Mouse (Mus musculus): ENCODE measurements around the gene Dner. TPM values are rescaled to one million over a fixed set of nuclear protein-coding genes. Genes with fewer than 3 reads are reported as not detected.

Dner gene
- polyA plus RNA-seq, 1 experiment, result 140 TPM

GRCm38 (mm10) chr1:84549367-84550064 is 146.5 kb downstream of the Dner start:
- DNase-seq (ENCODE audit: extremely low spot score in 1 of 2, low spot score in 1 of 2), result no peak

GRCm38 (mm10) chr1:84536069-84536468 is 160.0 kb downstream of the Dner start:
- DNase-seq (ENCODE audit: extremely low spot score in 1 of 2, low spot score in 1 of 2), result no peak

- no peak for DNase-seq (ENCODE audit: extremely low spot score in 1 of 2, low spot score in 1 of 2)
Observed at GRCm38 (mm10) chr1:84525514-84525913, 170.5 kb downstream of the Dner start.

- DNase-seq (ENCODE audit: extremely low spot score in 1 of 2, low spot score in 1 of 2), result no peak
Observed at GRCm38 (mm10) chr1:84524413-84524812, 171.6 kb downstream of the Dner start.

- DNase-seq (ENCODE audit: extremely low spot score in 1 of 2, low spot score in 1 of 2), result peak in 1 of 2 experiments; percentile 65
Observed at GRCm38 (mm10) chr1:84522963-84523280, 173.1 kb downstream of the Dner start.

- DNase-seq (ENCODE audit: extremely low spot score in 1 of 2, low spot score in 1 of 2), result no peak
Observed at GRCm38 (mm10) chr1:84522256-84522962, 173.6 kb downstream of the Dner start.

- no peak for DNase-seq (ENCODE audit: extremely low spot score in 1 of 2, low spot score in 1 of 2)
Observed at GRCm38 (mm10) chr1:84518347-84518746, 177.7 kb downstream of the Dner start.

- DNase-seq (ENCODE audit: extremely low spot score in 1 of 2, low spot score in 1 of 2), result no peak
Observed at GRCm38 (mm10) chr1:84513201-84513600, 182.8 kb downstream of the Dner start.

GRCm38 (mm10) chr1:84508510-84508909 is 187.5 kb downstream of the Dner start:
- DNase-seq (ENCODE audit: extremely low spot score in 1 of 2, low spot score in 1 of 2), result no peak

- no peak for DNase-seq (ENCODE audit: extremely low spot score in 1 of 2, low spot score in 1 of 2)
Observed at GRCm38 (mm10) chr1:84507568-84507967, 188.5 kb downstream of the Dner start.

- DNase-seq (ENCODE audit: extremely low spot score in 1 of 2, low spot score in 1 of 2), result peak in 1 of 2 experiments; percentile 54
Observed at GRCm38 (mm10) chr1:84506984-84507546, 189.0 kb downstream of the Dner start.

GRCm38 (mm10) chr1:84500673-84501072 is 195.3 kb downstream of the Dner start:
- DNase-seq (ENCODE audit: extremely low spot score in 1 of 2, low spot score in 1 of 2), result no peak

GRCm38 (mm10) chr1:84491732-84492131 is 204.3 kb downstream of the Dner start:
- no peak for DNase-seq (ENCODE audit: extremely low spot score in 1 of 2, low spot score in 1 of 2)

- no peak for DNase-seq (ENCODE audit: extremely low spot score in 1 of 2, low spot score in 1 of 2)
Observed at GRCm38 (mm10) chr1:84488546-84488945, 207.5 kb downstream of the Dner start.

GRCm38 (mm10) chr1:84485066-84485465 is 211.0 kb downstream of the Dner start:
- DNase-seq (ENCODE audit: extremely low spot score in 1 of 2, low spot score in 1 of 2), result no peak

GRCm38 (mm10) chr1:84484577-84484976 is 211.4 kb downstream of the Dner start:
- DNase-seq (ENCODE audit: extremely low spot score in 1 of 2, low spot score in 1 of 2), result no peak

- DNase-seq (ENCODE audit: extremely low spot score in 1 of 2, low spot score in 1 of 2), result no peak
Observed at GRCm38 (mm10) chr1:84479976-84480375, 216.0 kb downstream of the Dner start.

GRCm38 (mm10) chr1:84474274-84474673 is 221.7 kb downstream of the Dner start:
- peak in 1 of 2 experiments; percentile 15 for DNase-seq (ENCODE audit: extremely low spot score in 1 of 2, low spot score in 1 of 2)

GRCm38 (mm10) chr1:84472260-84472659 is 223.8 kb downstream of the Dner start:
- DNase-seq (ENCODE audit: extremely low spot score in 1 of 2, low spot score in 1 of 2), result no peak

GRCm38 (mm10) chr1:84470342-84470741 is 225.7 kb downstream of the Dner start:
- DNase-seq (ENCODE audit: extremely low spot score in 1 of 2, low spot score in 1 of 2), result peak in 1 of 2 experiments; percentile 20

GRCm38 (mm10) chr1:84467664-84468063 is 228.4 kb downstream of the Dner start:
- DNase-seq (ENCODE audit: extremely low spot score in 1 of 2, low spot score in 1 of 2), result no peak

- peak in 1 of 2 experiments; percentile 56 for DNase-seq (ENCODE audit: extremely low spot score in 1 of 2, low spot score in 1 of 2)
Observed at GRCm38 (mm10) chr1:84464761-84465160, 231.3 kb downstream of the Dner start.
